Mouse (Mus musculus): Measurements from ENCODE around the gene Thegl. TPM values are rescaled to one million over a fixed set of nuclear protein-coding genes. Genes with fewer than 3 reads are reported as not detected.

The Thegl gene
- polyA plus RNA-seq, 1 experiment, result 0.65 TPM

- 27% methylated on average over 11 of the region's 11 CpGs for WGBS
Observed at GRCm38 (mm10) chr5:77099317-77099996, 83.6 kb downstream of the Thegl start.

GRCm38 (mm10) chr5:77099997-77100380, 84.2 kb downstream of the Thegl start:
- no peak overlapping the region for H3K4me3 ChIP-seq (replicated peaks; ENCODE audit: extremely low read depth, low read depth, low read length)
- no peak for TF ChIP-seq POLR2A (IDR thresholded peaks at IDR 0.05; ENCODE audit: borderline replicate concordance, extremely low read depth, low read depth, low read length)
- TF ChIP-seq CTCF (IDR thresholded peaks at IDR 0.05; ENCODE audit: insufficient read depth, low read length), result no peak
- peaks cover 9% of the 10 kb centered on the region for H3K4me1 ChIP-seq (ENCODE audit: control insufficient read depth, insufficient read depth, low read length)
- 60% methylated on average over 6 of the region's 6 CpGs for WGBS
- no peak for DNase-seq

More at GRCm38 (mm10) chr5:77099317-77099996, 83.6 kb downstream of the Thegl start:
- no peak for DNase-seq
- Histone ChIP-seq H3K4me1 (ENCODE audit: control insufficient read depth, insufficient read depth, low read length) (peaks cover 9% of the 10 kb centered on the region), H3K4me3 (replicated peaks; ENCODE audit: extremely low read depth, low read depth, low read length) (no peak overlapping the region)
- TF ChIP-seq CTCF (IDR thresholded peaks at IDR 0.05; ENCODE audit: insufficient read depth, low read length) (no peak), POLR2A (IDR thresholded peaks at IDR 0.05; ENCODE audit: borderline replicate concordance, extremely low read depth, low read depth, low read length) (no peak)

GRCm38 (mm10) chr5:77100691-77101090, 84.9 kb downstream of the Thegl start:
- TF ChIP-seq POLR2A (IDR thresholded peaks at IDR 0.05; ENCODE audit: borderline replicate concordance, extremely low read depth, low read depth, low read length) (no peak), CTCF (IDR thresholded peaks at IDR 0.05; ENCODE audit: insufficient read depth, low read length) (no peak)
- WGBS, result 87% methylated on average over 6 of the region's 6 CpGs
- no peak for DNase-seq
- H3K4me3 ChIP-seq (replicated peaks; ENCODE audit: extremely low read depth, low read depth, low read length), result no peak overlapping the region
- peaks cover 6% of the 10 kb centered on the region for H3K4me1 ChIP-seq (ENCODE audit: control insufficient read depth, insufficient read depth, low read length)

GRCm38 (mm10) chr5:77102522-77103365, 86.9 kb downstream of the Thegl start:
- no peak for DNase-seq
- TF ChIP-seq POLR2A (IDR thresholded peaks at IDR 0.05; ENCODE audit: borderline replicate concordance, extremely low read depth, low read depth, low read length), result no peak
- no peak for TF ChIP-seq CTCF (IDR thresholded peaks at IDR 0.05; ENCODE audit: insufficient read depth, low read length)
- Histone ChIP-seq H3K4me3 (replicated peaks; ENCODE audit: extremely low read depth, low read depth, low read length) (no peak overlapping the region), H3K4me1 (ENCODE audit: control insufficient read depth, insufficient read depth, low read length) (peaks cover 6% of the 10 kb centered on the region)
- WGBS, result 67% methylated on average over 15 of the region's 15 CpGs

- no peak overlapping the region for H3K4me3 ChIP-seq (replicated peaks; ENCODE audit: extremely low read depth, low read depth, low read length)
- no peak for DNase-seq
- TF ChIP-seq POLR2A (IDR thresholded peaks at IDR 0.05; ENCODE audit: borderline replicate concordance, extremely low read depth, low read depth, low read length) (no peak), CTCF (IDR thresholded peaks at IDR 0.05; ENCODE audit: insufficient read depth, low read length) (no peak)
- 88% methylated on average over 11 of the region's 11 CpGs for WGBS
- H3K4me1 ChIP-seq (ENCODE audit: control insufficient read depth, insufficient read depth, low read length), result peaks cover 4% of the 10 kb centered on the region
Observed at GRCm38 (mm10) chr5:77107146-77107822, 91.5 kb downstream of the Thegl start.

- no peak for DNase-seq
- WGBS, result 77% methylated on average over 6 of the region's 6 CpGs
- no peak overlapping the region for H3K4me3 ChIP-seq (replicated peaks; ENCODE audit: extremely low read depth, low read depth, low read length)
- TF ChIP-seq POLR2A (IDR thresholded peaks at IDR 0.05; ENCODE audit: borderline replicate concordance, extremely low read depth, low read depth, low read length), result no peak
- TF ChIP-seq CTCF (IDR thresholded peaks at IDR 0.05; ENCODE audit: insufficient read depth, low read length), result no peak
- peaks cover 8% of the 10 kb centered on the region for H3K4me1 ChIP-seq (ENCODE audit: control insufficient read depth, insufficient read depth, low read length)
Observed at GRCm38 (mm10) chr5:77108806-77109205, 93.0 kb downstream of the Thegl start.

GRCm38 (mm10) chr5:77109814-77110213, 94.0 kb downstream of the Thegl start:
- Histone ChIP-seq H3K4me3 (replicated peaks; ENCODE audit: extremely low read depth, low read depth, low read length) (no peak overlapping the region), H3K4me1 (ENCODE audit: control insufficient read depth, insufficient read depth, low read length) (peaks cover 10% of the 10 kb centered on the region)
- DNase-seq, result no peak
- WGBS, result 35% methylated on average over 2 of the region's 2 CpGs
- no peak for TF ChIP-seq CTCF (IDR thresholded peaks at IDR 0.05; ENCODE audit: insufficient read depth, low read length)
- TF ChIP-seq POLR2A (IDR thresholded peaks at IDR 0.05; ENCODE audit: borderline replicate concordance, extremely low read depth, low read depth, low read length), result no peak

Other genes starting within 250 kb of the Thegl start
- gene Aasdh, start 110.5 kb upstream of the Thegl start, polyA plus RNA-seq (2012; rRNA removed), result 8.3 and 13.7 TPM in 2 replicates
- gene Paics, start 64.7 kb upstream of the Thegl start, polyA plus RNA-seq (2012; rRNA removed), result 44.0 and 44.2 TPM in 2 replicates
- gene Ppat, start 64.4 kb upstream of the Thegl start, polyA plus RNA-seq (2012; rRNA removed), result 4.3 and 4.8 TPM in 2 replicates
- 15.1 and 21.6 TPM in 2 replicates for gene Srp72, start 41.3 kb upstream of the Thegl start, polyA plus RNA-seq (2012; rRNA removed)
- gene Arl9, start 12.0 kb upstream of the Thegl start, polyA plus RNA-seq (2012; rRNA removed), result not detected in 2 replicates
- gene Hopx, start 99.1 kb downstream of the Thegl start, polyA plus RNA-seq (2012; rRNA removed), result 592 and 698 TPM in 2 replicates
- 2.4 and 3.5 TPM in 2 replicates for gene Spink2, start 195.4 kb downstream of the Thegl start, polyA plus RNA-seq (2012; rRNA removed)
- gene Rest, start 249.5 kb downstream of the Thegl start, polyA plus RNA-seq (2012; rRNA removed), result 6.7 and 7.3 TPM in 2 replicates

All from lung, adult 2 months (tissue).